Mouse (Mus musculus): ENCODE measurements around the gene Sacs.

Gene Sacs

GRCm38 (mm10) chr14:61242611-61243010, 104.4 kb downstream of the Sacs start:
- DNase-seq: no peak

GRCm38 (mm10) chr14:61246444-61246843, 108.2 kb downstream of the Sacs start:
- DNase-seq: no peak

GRCm38 (mm10) chr14:61252596-61253388, 114.5 kb downstream of the Sacs start:
- no peak for DNase-seq

DNA sequence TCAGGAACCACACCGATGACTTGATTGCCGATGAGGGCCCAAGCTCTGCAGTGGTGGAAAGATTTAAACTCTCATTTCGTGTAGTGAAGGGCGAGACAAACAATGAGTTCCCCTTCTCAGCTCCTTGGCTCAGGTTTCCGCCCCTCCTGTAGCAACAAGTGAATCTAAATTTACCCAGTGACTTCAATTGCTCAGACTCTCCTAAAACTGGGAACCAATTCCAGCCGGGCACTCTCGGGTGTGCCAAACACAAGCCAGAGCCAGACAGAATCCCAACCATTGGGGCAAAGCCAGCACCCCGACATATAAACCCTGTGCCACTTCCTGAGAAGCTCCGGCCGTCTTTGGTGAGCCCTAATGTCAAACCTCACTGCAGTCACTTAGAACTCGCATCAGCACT, 120.1 kb downstream of the Sacs start, which contains the start of gene Sgcg:
Gene Sgcg, minus strand, starts transcription at position 139 of the 400 bp plus-strand sequence.
- no peak for DNase-seq

- DNase-seq: no peak
These were observed 120.8 kb downstream of the Sacs start for GRCm38 (mm10) chr14:61259084-61259483.

GRCm38 (mm10) chr14:61267908-61268475, 129.7 kb downstream of the Sacs start:
- peak; percentile 79 for DNase-seq

DNA sequence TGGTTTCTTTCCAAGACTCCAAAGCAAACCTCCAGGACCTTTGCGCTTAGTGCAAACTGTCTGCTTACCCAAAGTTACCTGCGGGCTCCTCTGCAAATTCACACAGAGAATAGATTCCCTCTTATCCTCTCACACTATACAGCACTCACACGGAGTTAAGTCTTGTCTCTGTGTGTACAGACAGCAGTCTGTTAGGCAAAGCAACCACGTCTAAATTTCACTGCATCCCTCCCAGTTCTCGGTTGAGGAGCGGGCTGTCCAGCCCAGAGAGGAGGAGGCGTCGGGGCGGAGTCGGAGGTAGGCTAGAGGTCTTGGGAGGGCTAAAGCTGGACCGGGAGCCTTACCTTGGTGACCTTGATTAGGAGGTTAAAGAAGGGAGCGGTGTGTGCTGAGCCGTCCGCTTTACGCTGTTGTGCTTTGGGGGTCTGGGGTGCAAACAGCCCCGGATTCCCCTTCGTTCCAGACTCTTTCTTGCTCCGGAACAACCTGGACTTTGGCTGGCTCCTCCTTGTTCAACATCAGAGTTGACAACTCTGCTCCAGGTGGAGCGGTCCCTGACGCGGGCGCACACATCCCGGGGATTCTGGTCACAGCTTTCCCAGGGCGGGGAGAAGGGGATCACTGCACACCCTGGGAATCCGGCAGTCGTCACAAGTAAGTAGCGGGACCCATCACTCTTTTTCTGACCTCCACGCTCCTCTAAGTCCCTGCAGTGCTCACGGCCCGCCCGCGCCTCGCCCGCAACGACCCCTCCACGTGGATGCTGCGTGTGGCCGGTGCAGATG, 136.3 kb downstream of the Sacs start:
- no peak for DNase-seq

GRCm38 (mm10) chr14:61277285-61277684, 139.0 kb downstream of the Sacs start:
- DNase-seq: no peak

GRCm38 (mm10) chr14:61278676-61279300, 140.5 kb downstream of the Sacs start:
- DNase-seq: no peak

- DNase-seq: no peak
These were observed 150.5 kb downstream of the Sacs start for GRCm38 (mm10) chr14:61288606-61289286.
